Mouse (Mus musculus): Measurements from ENCODE around the gene Sebox. TPM values are rescaled to one million over a fixed set of nuclear protein-coding genes. Genes with fewer than 3 reads are reported as not detected.
A peak's percentile ranks its signal among the peaks of the same experiment; 100 is the strongest.

Sebox gene
- 0.13 TPM in 1 of 2 replicates, not detected in the other for polyA plus RNA-seq (2015; fragmentation: Nextera tagmentation; extraction: Ambion mirVana)

- Histone ChIP-seq H3K9ac (ENCODE audit: low read length) (no peak within 1 kb of the TSS), H3K9me3 (replicated peaks; ENCODE audit: control insufficient read depth, low read length) (no peaks in the 10 kb centered on the region), H3K4me2 (ENCODE audit: low read depth, low read length) (no peak within 1 kb of the TSS), H3K27ac (ENCODE audit: low read length) (no peak within 1 kb of the TSS), H3K4me3 (replicated peaks; ENCODE audit: low read length) (no peak within 1 kb of the TSS), H3K36me3 (ENCODE audit: control insufficient read depth, insufficient read depth, low read length) (no peaks in the 10 kb centered on the region), H3K27me3 (ENCODE audit: control insufficient read depth, insufficient read depth, low read length) (peaks cover 18% of the 10 kb centered on the region; the same call in 1 of the 2 replicates), H3K4me1 (ENCODE audit: control insufficient read depth, insufficient read depth, low read length) (no peaks in the 10 kb centered on the region)
- no peak for ATAC-seq (ENCODE audit: insufficient read depth, low FRiP score)
- 70% methylated on average over 7 of the region's 7 CpGs for WGBS
Measured at GRCm38 (mm10) chr11:78502909-78503650, at the start of gene Sebox. Sebox (plus strand) TSS chr11:78503447.

- H3K4me2 ChIP-seq (ENCODE audit: low read depth, low read length) = no peak overlapping the region
- no peak overlapping the region for H3K27ac ChIP-seq (ENCODE audit: low read length)
- no peak overlapping the region for H3K4me3 ChIP-seq (replicated peaks; ENCODE audit: low read length)
- H3K9me3 ChIP-seq (replicated peaks; ENCODE audit: control insufficient read depth, low read length) = no peaks in the 10 kb centered on the region
- no peaks in the 10 kb centered on the region for H3K27me3 ChIP-seq (ENCODE audit: control insufficient read depth, insufficient read depth, low read length)
- ATAC-seq (ENCODE audit: insufficient read depth, low FRiP score) = no peak
- no peaks in the 10 kb centered on the region for H3K4me1 ChIP-seq (ENCODE audit: control insufficient read depth, insufficient read depth, low read length)
- H3K36me3 ChIP-seq (ENCODE audit: control insufficient read depth, insufficient read depth, low read length) = no peaks in the 10 kb centered on the region
- WGBS = 10% methylated on average over 4 of the region's 4 CpGs
- H3K9ac ChIP-seq (ENCODE audit: low read length) = no peak overlapping the region
Measured at GRCm38 (mm10) chr11:78453675-78454074, 49.6 kb upstream of the Sebox start.

DNA sequence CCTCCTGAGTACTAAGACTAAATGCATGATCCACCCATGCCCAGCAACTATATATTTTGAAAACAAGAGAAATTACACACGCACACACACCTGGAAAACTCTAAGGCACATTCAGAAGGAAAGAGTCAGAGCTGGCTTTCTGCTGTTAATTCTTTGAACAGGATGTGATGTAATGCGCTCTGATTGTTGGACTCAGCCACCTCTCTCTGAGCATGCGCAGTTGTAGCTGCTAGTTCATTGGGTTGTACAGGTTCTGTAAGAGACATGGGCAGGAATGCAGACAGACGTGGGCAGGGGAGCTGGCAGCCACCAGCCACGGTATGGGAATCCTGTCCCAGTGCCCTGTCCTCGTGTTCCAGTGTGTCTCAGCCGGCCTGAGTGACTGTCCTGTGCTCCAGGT lies 49.0 kb upstream of the Sebox start:
- WGBS = 70% methylated on average over 7 of the region's 7 CpGs
- Histone ChIP-seq H3K27ac (ENCODE audit: low read length) (no peak overlapping the region), H3K4me2 (ENCODE audit: low read depth, low read length) (no peak overlapping the region), H3K9ac (ENCODE audit: low read length) (no peak overlapping the region), H3K4me1 (ENCODE audit: control insufficient read depth, insufficient read depth, low read length) (no peaks in the 10 kb centered on the region), H3K4me3 (replicated peaks; ENCODE audit: low read length) (no peak overlapping the region), H3K9me3 (replicated peaks; ENCODE audit: control insufficient read depth, low read length) (no peaks in the 10 kb centered on the region), H3K36me3 (ENCODE audit: control insufficient read depth, insufficient read depth, low read length) (no peaks in the 10 kb centered on the region), H3K27me3 (ENCODE audit: control insufficient read depth, insufficient read depth, low read length) (no peaks in the 10 kb centered on the region)
- ATAC-seq (ENCODE audit: insufficient read depth, low FRiP score) = no peak

DNA sequence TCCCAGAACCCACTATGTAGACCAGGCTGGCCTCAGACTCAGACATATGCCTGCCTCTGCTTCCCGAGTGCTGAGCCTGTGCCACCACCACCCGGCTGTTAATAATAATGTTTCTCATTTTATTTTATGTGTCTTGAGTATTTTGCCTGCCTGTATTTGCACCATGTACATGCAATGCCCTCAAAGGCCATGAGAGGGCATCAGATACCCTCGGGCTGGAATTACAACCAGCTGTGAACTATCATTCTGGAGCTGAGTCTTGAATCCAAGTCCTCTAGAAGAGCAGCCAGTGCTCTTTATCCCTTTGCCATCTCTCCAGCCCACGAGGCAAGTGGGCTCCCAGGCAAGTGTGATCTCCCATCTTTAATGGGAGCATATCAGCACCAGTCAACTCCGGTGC lies 47.9 kb upstream of the Sebox start:
- WGBS = 27% methylated on average over 5 of the region's 5 CpGs

GRCm38 (mm10) chr11:78458740-78459139 lies 44.5 kb upstream of the Sebox start:
- no peak overlapping the region for H3K27ac ChIP-seq (ENCODE audit: low read length)
- H3K27me3 ChIP-seq (ENCODE audit: control insufficient read depth, insufficient read depth, low read length) = no peaks in the 10 kb centered on the region
- no peaks in the 10 kb centered on the region for H3K9me3 ChIP-seq (replicated peaks; ENCODE audit: control insufficient read depth, low read length)
- H3K4me2 ChIP-seq (ENCODE audit: low read depth, low read length) = no peak overlapping the region
- no peak overlapping the region for H3K4me3 ChIP-seq (replicated peaks; ENCODE audit: low read length)
- no peaks in the 10 kb centered on the region for H3K36me3 ChIP-seq (ENCODE audit: control insufficient read depth, insufficient read depth, low read length)
- no peak for ATAC-seq (ENCODE audit: insufficient read depth, low FRiP score)
- no peak overlapping the region for H3K9ac ChIP-seq (ENCODE audit: low read length)
- 86% methylated on average over 17 of the region's 17 CpGs for WGBS
- H3K4me1 ChIP-seq (ENCODE audit: control insufficient read depth, insufficient read depth, low read length) = peaks cover 1% of the 10 kb centered on the region; the same call in 1 of the 2 replicates

More for the DNA sequence above, 47.9 kb upstream of the Sebox start:
- Histone ChIP-seq H3K9me3 (replicated peaks; ENCODE audit: control insufficient read depth, low read length) (no peaks in the 10 kb centered on the region), H3K9ac (ENCODE audit: low read length) (no peak overlapping the region), H3K27me3 (ENCODE audit: control insufficient read depth, insufficient read depth, low read length) (no peaks in the 10 kb centered on the region), H3K4me3 (replicated peaks; ENCODE audit: low read length) (no peak overlapping the region), H3K4me2 (ENCODE audit: low read depth, low read length) (no peak overlapping the region), H3K36me3 (ENCODE audit: control insufficient read depth, insufficient read depth, low read length) (no peaks in the 10 kb centered on the region), H3K27ac (ENCODE audit: low read length) (no peak overlapping the region), H3K4me1 (ENCODE audit: control insufficient read depth, insufficient read depth, low read length) (no peaks in the 10 kb centered on the region)
- no peak for ATAC-seq (ENCODE audit: insufficient read depth, low FRiP score)

GRCm38 (mm10) chr11:78461894-78462293 lies 41.4 kb upstream of the Sebox start:
- Histone ChIP-seq H3K4me1 (ENCODE audit: control insufficient read depth, insufficient read depth, low read length) (peaks cover 17% of the 10 kb centered on the region), H3K27ac (ENCODE audit: low read length) (no peak overlapping the region), H3K9ac (ENCODE audit: low read length) (no peak overlapping the region), H3K27me3 (ENCODE audit: control insufficient read depth, insufficient read depth, low read length) (no peaks in the 10 kb centered on the region), H3K9me3 (replicated peaks; ENCODE audit: control insufficient read depth, low read length) (no peaks in the 10 kb centered on the region), H3K4me3 (replicated peaks; ENCODE audit: low read length) (no peak overlapping the region), H3K4me2 (ENCODE audit: low read depth, low read length) (no peak overlapping the region), H3K36me3 (ENCODE audit: control insufficient read depth, insufficient read depth, low read length) (no peaks in the 10 kb centered on the region)
- no peak for ATAC-seq (ENCODE audit: insufficient read depth, low FRiP score)
- 70% methylated on average over 1 of the region's 1 CpGs for WGBS

- no peaks in the 10 kb centered on the region for H3K9me3 ChIP-seq (replicated peaks; ENCODE audit: control insufficient read depth, low read length)
- H3K9ac ChIP-seq (ENCODE audit: low read length) = no peak overlapping the region
- 70% methylated on average over 5 of the region's 5 CpGs for WGBS
- H3K4me2 ChIP-seq (ENCODE audit: low read depth, low read length) = no peak overlapping the region
- ATAC-seq (ENCODE audit: insufficient read depth, low FRiP score) = no peak
- H3K4me3 ChIP-seq (replicated peaks; ENCODE audit: low read length) = no peak overlapping the region
- peaks cover 18% of the 10 kb centered on the region for H3K4me1 ChIP-seq (ENCODE audit: control insufficient read depth, insufficient read depth, low read length)
- no peaks in the 10 kb centered on the region for H3K27me3 ChIP-seq (ENCODE audit: control insufficient read depth, insufficient read depth, low read length)
- H3K27ac ChIP-seq (ENCODE audit: low read length) = no peak overlapping the region
- H3K36me3 ChIP-seq (ENCODE audit: control insufficient read depth, insufficient read depth, low read length) = no peaks in the 10 kb centered on the region
Measured at GRCm38 (mm10) chr11:78462669-78463068, 40.6 kb upstream of the Sebox start.

DNA sequence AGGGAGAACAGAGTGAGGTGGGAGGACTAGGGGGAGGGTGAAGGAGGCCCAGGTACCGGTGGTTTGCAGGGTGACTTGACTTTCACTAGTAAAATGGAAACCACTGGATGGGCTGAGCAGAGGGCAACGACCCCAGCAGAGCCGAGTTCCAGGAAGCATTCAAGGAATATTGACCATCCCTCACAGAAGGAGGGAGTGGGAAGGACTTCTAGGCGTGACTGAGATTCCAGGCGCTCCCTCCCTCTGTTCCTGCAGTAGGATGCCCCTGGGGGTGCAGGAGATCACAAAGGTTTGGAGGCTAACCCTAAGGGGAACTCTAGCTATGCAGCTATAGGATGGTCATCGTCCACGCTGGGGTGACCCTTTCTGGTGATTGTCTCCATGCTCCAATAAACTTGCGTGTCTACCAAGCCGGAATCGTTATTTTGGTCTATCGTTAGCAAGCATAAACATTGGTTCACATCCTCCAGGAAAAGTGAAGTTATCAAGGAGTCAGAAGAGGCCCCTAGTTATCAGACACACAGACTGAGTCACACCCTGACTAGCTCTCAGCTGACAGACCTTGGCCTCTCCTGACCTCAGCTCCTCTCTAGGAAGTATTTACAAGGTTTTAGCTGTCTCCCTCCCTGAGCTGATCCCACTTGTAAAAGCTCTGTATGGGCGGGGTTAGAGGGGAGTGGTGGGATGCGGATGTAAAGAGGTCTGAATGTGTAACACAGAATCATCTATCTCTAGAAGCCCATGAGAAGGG lies 39.8 kb upstream of the Sebox start:
- Histone ChIP-seq H3K27ac (ENCODE audit: low read length) (no peak overlapping the region), H3K36me3 (ENCODE audit: control insufficient read depth, insufficient read depth, low read length) (no peaks in the 10 kb centered on the region), H3K27me3 (ENCODE audit: control insufficient read depth, insufficient read depth, low read length) (no peaks in the 10 kb centered on the region), H3K4me1 (ENCODE audit: control insufficient read depth, insufficient read depth, low read length) (peaks cover 18% of the 10 kb centered on the region), H3K9me3 (replicated peaks; ENCODE audit: control insufficient read depth, low read length) (no peaks in the 10 kb centered on the region), H3K4me2 (ENCODE audit: low read depth, low read length) (no peak overlapping the region), H3K9ac (ENCODE audit: low read length) (no peak overlapping the region), H3K4me3 (replicated peaks; ENCODE audit: low read length) (no peak overlapping the region)
- 50% methylated on average over 13 of the region's 13 CpGs for WGBS
- ATAC-seq (ENCODE audit: insufficient read depth, low FRiP score) = no peak

- peaks cover 18% of the 10 kb centered on the region for H3K4me1 ChIP-seq (ENCODE audit: control insufficient read depth, insufficient read depth, low read length)
- H3K36me3 ChIP-seq (ENCODE audit: control insufficient read depth, insufficient read depth, low read length) = no peaks in the 10 kb centered on the region
- ATAC-seq (ENCODE audit: insufficient read depth, low FRiP score) = no peak
- peak overlapping the region; percentile 86 for H3K4me2 ChIP-seq (ENCODE audit: low read depth, low read length)
- H3K27me3 ChIP-seq (ENCODE audit: control insufficient read depth, insufficient read depth, low read length) = no peaks in the 10 kb centered on the region
- WGBS = 29% methylated on average over 9 of the region's 9 CpGs
- H3K27ac ChIP-seq (ENCODE audit: low read length) = peak overlapping the region; percentile 96
- peak overlapping the region; percentile 76 for H3K4me3 ChIP-seq (replicated peaks; ENCODE audit: low read length)
- peak overlapping the region; percentile 85 for H3K9ac ChIP-seq (ENCODE audit: low read length)
- H3K9me3 ChIP-seq (replicated peaks; ENCODE audit: control insufficient read depth, low read length) = no peaks in the 10 kb centered on the region
Measured at GRCm38 (mm10) chr11:78465116-78465515, 38.1 kb upstream of the Sebox start.

Measured in stomach, embryonic 16.5 days (tissue).